Mouse (Mus musculus): ENCODE results near the gene Ugt1a7c.
"Not testable (repeated sequence)": the region's sequence is repeated elsewhere in the genome, so short reads cannot be mapped to it uniquely, and the experiment has no call there.

Gene Ugt1a7c

GRCm38 (mm10) chr1:88120550-88120949 is 25.7 kb downstream of the Ugt1a7c start:
- not testable (repeated sequence) for DNase-seq (ENCODE audit: low spot score)

GRCm38 (mm10) chr1:88121521-88121920 is 26.7 kb downstream of the Ugt1a7c start:
- not testable (repeated sequence) for DNase-seq (ENCODE audit: low spot score)

GRCm38 (mm10) chr1:88125827-88126360 is 31.0 kb downstream of the Ugt1a7c start:
- not testable (repeated sequence) for DNase-seq (ENCODE audit: low spot score)

- not testable (repeated sequence) for DNase-seq (ENCODE audit: low spot score)
Measured at GRCm38 (mm10) chr1:88129091-88129490, 34.2 kb downstream of the Ugt1a7c start.

GRCm38 (mm10) chr1:88130223-88130622 is 35.4 kb downstream of the Ugt1a7c start:
- not testable (repeated sequence) for DNase-seq (ENCODE audit: low spot score)

- no peak for DNase-seq (ENCODE audit: low spot score)
Measured at GRCm38 (mm10) chr1:88133908-88134456, 39.1 kb downstream of the Ugt1a7c start.

GRCm38 (mm10) chr1:88134457-88135011 is 39.7 kb downstream of the Ugt1a7c start, which contains the start of gene Ugt1a6a:
Gene Ugt1a6a (plus strand): TSS chr1:88134809.
- DNase-seq (ENCODE audit: low spot score): not testable (repeated sequence)

- not testable (repeated sequence) for DNase-seq (ENCODE audit: low spot score)
Measured at GRCm38 (mm10) chr1:88135229-88135904, 40.5 kb downstream of the Ugt1a7c start.

- no peak for DNase-seq (ENCODE audit: low spot score)
Measured at GRCm38 (mm10) chr1:88136646-88137045, 41.8 kb downstream of the Ugt1a7c start.

- DNase-seq (ENCODE audit: low spot score): peak; percentile 56
Measured at GRCm38 (mm10) chr1:88137264-88137663, 42.4 kb downstream of the Ugt1a7c start.

- no peak for DNase-seq (ENCODE audit: low spot score)
Measured at GRCm38 (mm10) chr1:88138145-88138544, 43.3 kb downstream of the Ugt1a7c start.

GRCm38 (mm10) chr1:88140492-88140891 is 45.6 kb downstream of the Ugt1a7c start:
- peak; percentile 47 for DNase-seq (ENCODE audit: low spot score)

- DNase-seq (ENCODE audit: low spot score): not testable (repeated sequence)
Measured at GRCm38 (mm10) chr1:88143966-88144675, 49.3 kb downstream of the Ugt1a7c start.

GRCm38 (mm10) chr1:88145278-88145677 is 50.4 kb downstream of the Ugt1a7c start:
- DNase-seq (ENCODE audit: low spot score): not testable (repeated sequence)

GRCm38 (mm10) chr1:88150133-88150532 is 55.3 kb downstream of the Ugt1a7c start:
- DNase-seq (ENCODE audit: low spot score): not testable (repeated sequence)

GRCm38 (mm10) chr1:88158430-88158829 is 63.6 kb downstream of the Ugt1a7c start:
- no peak for DNase-seq (ENCODE audit: low spot score)

GRCm38 (mm10) chr1:88165711-88166110 is 70.8 kb downstream of the Ugt1a7c start, which contains the start of gene Ugt1a5:
Gene Ugt1a5 (plus strand): TSS chr1:88166012.
- no peak for DNase-seq (ENCODE audit: low spot score)

- DNase-seq (ENCODE audit: low spot score): not testable (repeated sequence)
Measured at GRCm38 (mm10) chr1:88172190-88172589, 77.3 kb downstream of the Ugt1a7c start.

- no peak for DNase-seq (ENCODE audit: low spot score)
Measured at GRCm38 (mm10) chr1:88179657-88180056, 84.8 kb downstream of the Ugt1a7c start.

- DNase-seq (ENCODE audit: low spot score): no peak
Measured at GRCm38 (mm10) chr1:88186325-88186935, 91.6 kb downstream of the Ugt1a7c start.

GRCm38 (mm10) chr1:88192136-88192535 is 97.3 kb downstream of the Ugt1a7c start:
- DNase-seq (ENCODE audit: low spot score): no peak

GRCm38 (mm10) chr1:88195687-88196086 is 100.8 kb downstream of the Ugt1a7c start:
- DNase-seq (ENCODE audit: low spot score): no peak
